Mouse (Mus musculus) embryonic facial prominence, embryonic 14.5 days (tissue): ENCODE data around the gene Akap13. TPM values are rescaled to one million over a fixed set of nuclear protein-coding genes. Genes with fewer than 3 reads are reported as not detected.

Source experiments
- ATAC-seq: fragments of 200-750 bp; cut with Nextera tagmentation; 2 replicates; pipeline ENCODE4 v1.8.0; 2017; ENCODE audit warnings: low read depth, moderate number of reproducible peaks, moderate TSS enrichment
- DNase-seq: peaks from one replicate; pipeline ENCODE4 v3.0.0-alpha.2; 2015; ENCODE audit warnings: low spot score
- H3K27ac ChIP-seq: fragments of 300-500 bp; sonication (generic); replicated peaks from 2 replicates; pipeline ENCODE4 v1.5.1; 2014; ENCODE audit warnings: low read depth, mild to moderate bottlenecking, low read length, moderate library complexity
- H3K27me3 ChIP-seq: fragments of 300-500 bp; sonication (generic); replicated peaks from 2 replicates; pipeline ENCODE4 v1.6.1; 2014; ENCODE audit warnings: low read length; ENCODE audit not compliant: control insufficient read depth, insufficient read depth
- H3K36me3 ChIP-seq: fragments of 300-500 bp; sonication (generic); 2 replicates; pipeline ENCODE4 v1.6.1; 2014; ENCODE audit warnings: low read length, mixed read lengths; ENCODE audit not compliant: control insufficient read depth, insufficient read depth
- H3K4me1 ChIP-seq: fragments of 300-500 bp; sonication (generic); 2 replicates; pipeline ENCODE4 v1.6.1; 2014; ENCODE audit warnings: antibody characterized with exemption, low read length; ENCODE audit not compliant: control insufficient read depth, insufficient read depth
- H3K4me2 ChIP-seq: fragments of 300-500 bp; sonication (generic); 2 replicates; pipeline ENCODE4 v1.6.1; 2014; ENCODE audit warnings: low read depth, mild to moderate bottlenecking, low read length, moderate library complexity, mixed read lengths
- H3K4me3 ChIP-seq: fragments of 300-500 bp; sonication (generic); 2 replicates; pipeline ENCODE4 v1.5.1; 2014; ENCODE audit warnings: low read depth, mild to moderate bottlenecking, low read length
- H3K9ac ChIP-seq: fragments of 300-500 bp; sonication (generic); 2 replicates; pipeline ENCODE4 v1.6.1; 2014; ENCODE audit warnings: low read depth, mild to moderate bottlenecking, low read length, moderate library complexity, mixed read lengths
- H3K9me3 ChIP-seq: fragments of 300-500 bp; sonication (generic); 2 replicates; pipeline ENCODE4 v1.6.1; 2016; ENCODE audit warnings: low read length; ENCODE audit not compliant: control insufficient read depth
- WGBS: fragments of 180-500 bp; shearing (Covaris S2); extraction: QIAGEN DNeasy Blood & Tissue Kit; methylation state at CpG from one replicate; pipeline ENCODE4 v1.1.7; 2014; 5-methylcytosine and 5-hydroxymethylcytosine counted together
- polyA plus RNA-seq: library from polyadenylated mRNA; unstranded; fragments of >200 nt; fragmentation: Nextera tagmentation; extraction: Ambion mirVana; gene quantifications from 2 replicates; pipeline ENCODE4 v1.2.1, GENCODE M21; 2014

Gene Akap13
- polyA plus RNA-seq, 1 experiment from 2014 or later: 57.3 TPM

- Histone ChIP-seq H3K36me3 (no peaks in the 10 kb centered on the region), H3K4me3 (no peak overlapping the region), H3K9ac (no peak overlapping the region), H3K4me1 (peaks cover 19% of the 10 kb centered on the region), H3K9me3 (no peaks in the 10 kb centered on the region), H3K4me2 (no peak overlapping the region), H3K27ac (no peak overlapping the region), H3K27me3 (no peaks in the 10 kb centered on the region)
- WGBS: 82% methylated on average over 7 of the region's 7 CpGs
- ATAC-seq: no peak
- no peak for DNase-seq
Observed at GRCm38 (mm10) chr7:75529857-75530437, 74.6 kb downstream of the Akap13 start.

- Histone ChIP-seq H3K9me3 (no peaks in the 10 kb centered on the region), H3K9ac (no peak overlapping the region), H3K4me1 (peaks cover 12% of the 10 kb centered on the region), H3K27me3 (no peaks in the 10 kb centered on the region), H3K27ac (no peak overlapping the region), H3K4me2 (no peak overlapping the region), H3K36me3 (no peaks in the 10 kb centered on the region), H3K4me3 (no peak overlapping the region)
- DNase-seq (no peak), ATAC-seq (no peak)
- 80% methylated on average over 3 of the region's 3 CpGs for WGBS
Observed at GRCm38 (mm10) chr7:75530642-75531041, 75.3 kb downstream of the Akap13 start.

GRCm38 (mm10) chr7:75533079-75533478 lies 77.7 kb downstream of the Akap13 start:
- 0 out of 2 replicates have a peak, but pooled peaks cover 3% of the 10 kb centered on the region for H3K4me1 ChIP-seq

GRCm38 (mm10) chr7:75536298-75536697 lies 81.0 kb downstream of the Akap13 start:
- Histone ChIP-seq H3K9me3 (no peaks in the 10 kb centered on the region), H3K4me1 (no peaks in the 10 kb centered on the region), H3K4me2 (no peak overlapping the region), H3K9ac (no peak overlapping the region), H3K36me3 (no peaks in the 10 kb centered on the region), H3K4me3 (no peak overlapping the region), H3K27ac (no peak overlapping the region), H3K27me3 (no peaks in the 10 kb centered on the region)
- DNase-seq (no peak), ATAC-seq (no peak)
- WGBS: 80% methylated on average over 5 of the region's 5 CpGs

More at GRCm38 (mm10) chr7:75533079-75533478, 77.7 kb downstream of the Akap13 start:
- H3K9me3 ChIP-seq: no peaks in the 10 kb centered on the region
- H3K4me3 ChIP-seq: no peak overlapping the region
- no peak overlapping the region for H3K9ac ChIP-seq
- no peaks in the 10 kb centered on the region for H3K36me3 ChIP-seq
- WGBS: 93% methylated on average over 5 of the region's 5 CpGs
- no peaks in the 10 kb centered on the region for H3K27me3 ChIP-seq
- ATAC-seq (no peak), DNase-seq (no peak)
- no peak overlapping the region for H3K4me2 ChIP-seq
- H3K27ac ChIP-seq: no peak overlapping the region

- H3K27ac ChIP-seq: no peak overlapping the region
- H3K4me1 ChIP-seq: no peaks in the 10 kb centered on the region
- DNase-seq (no peak), ATAC-seq (no peak)
- no peak overlapping the region for H3K4me3 ChIP-seq
- no peaks in the 10 kb centered on the region for H3K9me3 ChIP-seq
- no peak overlapping the region for H3K4me2 ChIP-seq
- no peaks in the 10 kb centered on the region for H3K27me3 ChIP-seq
- H3K9ac ChIP-seq: no peak overlapping the region
- H3K36me3 ChIP-seq: no peaks in the 10 kb centered on the region
- WGBS: 83% methylated on average over 2 of the region's 2 CpGs
Observed at GRCm38 (mm10) chr7:75537567-75537966, 82.2 kb downstream of the Akap13 start.

- Histone ChIP-seq H3K9me3 (no peaks in the 10 kb centered on the region), H3K9ac (no peak overlapping the region), H3K4me3 (no peak overlapping the region), H3K4me2 (no peak overlapping the region), H3K36me3 (no peaks in the 10 kb centered on the region), H3K27me3 (no peaks in the 10 kb centered on the region), H3K4me1 (no peaks in the 10 kb centered on the region), H3K27ac (no peak overlapping the region)
- WGBS: 83% methylated on average over 3 of the region's 3 CpGs
- DNase-seq (no peak), ATAC-seq (no peak)
Observed at GRCm38 (mm10) chr7:75538513-75538912, 83.2 kb downstream of the Akap13 start.

- H3K27ac ChIP-seq: no peak overlapping the region
- DNase-seq (no peak), ATAC-seq (no peak)
- H3K4me3 ChIP-seq: no peak overlapping the region
- no peaks in the 10 kb centered on the region for H3K27me3 ChIP-seq
- H3K9ac ChIP-seq: no peak overlapping the region
- no peak overlapping the region for H3K4me2 ChIP-seq
- no peaks in the 10 kb centered on the region for H3K9me3 ChIP-seq
- whole genome bisulfite sequencing: 75% methylated on average over 3 of the region's 3 CpGs
- H3K36me3 ChIP-seq: no peaks in the 10 kb centered on the region
- H3K4me1 ChIP-seq: no peaks in the 10 kb centered on the region
Observed at GRCm38 (mm10) chr7:75539168-75539567, 83.8 kb downstream of the Akap13 start.

- Histone ChIP-seq H3K27ac (peak overlapping the region; percentile 19; the same call in 1 of the 2 replicates), H3K27me3 (no peaks in the 10 kb centered on the region), H3K4me1 (peaks cover 5% of the 10 kb centered on the region; the same call in 1 of the 2 replicates), H3K9ac (no peak overlapping the region), H3K36me3 (no peaks in the 10 kb centered on the region), H3K4me3 (no peak overlapping the region), H3K4me2 (no peak overlapping the region), H3K9me3 (no peaks in the 10 kb centered on the region)
- DNase-seq (peak; percentile 72), ATAC-seq (peak; percentile 33; the same call in 1 of the 2 replicates)
- 57% methylated on average over 3 of the region's 3 CpGs for WGBS
Observed at GRCm38 (mm10) chr7:75549856-75550255, 94.5 kb downstream of the Akap13 start.

GRCm38 (mm10) chr7:75550791-75551336 lies 95.5 kb downstream of the Akap13 start:
- H3K4me1 ChIP-seq: peaks cover 9% of the 10 kb centered on the region; the same call in 1 of the 2 replicates
- no peaks in the 10 kb centered on the region for H3K27me3 ChIP-seq
- DNase-seq (no peak), ATAC-seq (no peak)
- no peak overlapping the region; the same call in 1 of the 2 replicates for H3K27ac ChIP-seq
- H3K36me3 ChIP-seq: no peaks in the 10 kb centered on the region
- H3K4me3 ChIP-seq: no peak overlapping the region
- WGBS: 86% methylated on average over 6 of the region's 6 CpGs
- no peaks in the 10 kb centered on the region for H3K9me3 ChIP-seq
- no peak overlapping the region for H3K9ac ChIP-seq
- no peak overlapping the region for H3K4me2 ChIP-seq
